Mouse (Mus musculus) CH12.LX (cell line): ENCODE measurements at regions not wholly inside any gene's neighbourhood (a gene's known extent, or its start where the extent isn't known, plus 50 kb on each side); places are given as distances from the start of the nearest gene placed in this dataset.

Source experiments
- DNase-seq: peaks from one replicate; pipeline ENCODE4 v3.0.0-alpha.2; 2013; ENCODE audit errors: extremely low read depth
- H3K27ac ChIP-seq: 2 replicates; pipeline ENCODE4 v1.5.1; 2012; ENCODE audit warnings: low read depth, mild to moderate bottlenecking, control low read depth, moderate library complexity; ENCODE audit not compliant: insufficient read depth
- H3K27me3 ChIP-seq: replicated peaks from 2 replicates; pipeline ENCODE3; 2012; ENCODE audit warnings: inconsistent platforms
- H3K36me3 ChIP-seq, 2 experiments: replicated peaks in 1 of 2; 2 replicates each; pipeline versions ENCODE3 to v1.6.1; 2012; ENCODE audit warnings: inconsistent platforms in 1 of 2, low read length in 1 of 2, mild to moderate bottlenecking in 1 of 2, mixed read lengths in 1 of 2, moderate library complexity in 1 of 2; ENCODE audit not compliant: control insufficient read depth in 1 of 2, insufficient read depth in 1 of 2
- H3K4me1 ChIP-seq, 2 experiments: 2 replicates each; pipeline ENCODE4 v1.6.1; 2012; ENCODE audit warnings: inconsistent platforms in 1 of 2, moderate library complexity in 1 of 2; ENCODE audit not compliant: insufficient read depth in 2 of 2, control insufficient read depth in 1 of 2
- H3K4me2 ChIP-seq: 2 replicates; pipeline ENCODE4 v1.6.1; 2012; ENCODE audit warnings: low read depth, mild to moderate bottlenecking, control low read depth; ENCODE audit not compliant: poor library complexity, insufficient read depth, severe bottlenecking
- H3K4me3 ChIP-seq, 3 experiments: fragments of 150-350 bp in 1 of 3; sonication (generic) in 1 of 3; replicated peaks in 1 of 3; 2 replicates each; pipeline versions ENCODE3 to v1.5.1; 2011 to 2012; ENCODE audit warnings: low read depth in 2 of 3, low read length in 2 of 3, mild to moderate bottlenecking in 2 of 3, moderate library complexity in 2 of 3, control low read depth in 1 of 3, improper control_type of control experiment in 1 of 3, inconsistent platforms in 1 of 3, mixed read lengths in 1 of 3; ENCODE audit not compliant: poor library complexity in 1 of 3
- H3K79me2 ChIP-seq: replicated peaks from 2 replicates; pipeline ENCODE4 v1.6.1; 2012; ENCODE audit warnings: mild to moderate bottlenecking, moderate library complexity; ENCODE audit not compliant: control insufficient read depth, poor library complexity, insufficient read depth, severe bottlenecking; ENCODE audit errors: extremely low read depth
- H3K9ac ChIP-seq: 2 replicates; pipeline ENCODE4 v1.6.1; 2012; ENCODE audit warnings: low read depth, mild to moderate bottlenecking, control low read depth, moderate library complexity; ENCODE audit not compliant: insufficient read depth
- H3K9me3 ChIP-seq: replicated peaks from 2 replicates; pipeline ENCODE3; 2012; ENCODE audit warnings: low read length, inconsistent platforms, mixed read lengths
- BHLHE40 ChIP-seq: IDR thresholded peaks from 2 replicates; pipeline ENCODE4 v1.6.1; 2011; ENCODE audit warnings: mild to moderate bottlenecking, low read depth, low read length, improper control_type of control experiment
- CHD1 ChIP-seq: IDR thresholded peaks from 2 replicates; pipeline ENCODE4 v1.6.1; 2012; ENCODE audit warnings: low read depth, low read length, improper control_type of control experiment, inconsistent platforms
- CHD2 ChIP-seq: IDR thresholded peaks from 2 replicates; pipeline ENCODE4 v1.6.1; 2011; ENCODE audit warnings: low read length, improper control_type of control experiment
- CTCF ChIP-seq, 2 experiments: IDR thresholded peaks in 1 of 2; conservative IDR thresholded peaks in 1 of 2; 2 replicates each; pipeline ENCODE4 v1.5.1; 2011 to 2012; ENCODE audit warnings: low read depth in 2 of 2, low read length in 2 of 2, improper control_type of control experiment in 1 of 2, inconsistent platforms in 1 of 2, mild to moderate bottlenecking in 1 of 2, moderate library complexity in 1 of 2
- EP300 ChIP-seq: IDR thresholded peaks from 2 replicates; pipeline ENCODE4 v1.6.1; 2011; ENCODE audit warnings: low read length, improper control_type of control experiment
- ETS1 ChIP-seq: conservative IDR thresholded peaks from 2 replicates; pipeline ENCODE4 v1.6.1; 2012; ENCODE audit warnings: low read depth, mild to moderate bottlenecking, inconsistent platforms, low read length, improper control_type of control experiment, moderate library complexity
- HCFC1 ChIP-seq: IDR thresholded peaks from 2 replicates; pipeline ENCODE4 v1.6.1; 2012; ENCODE audit warnings: low read depth, mild to moderate bottlenecking, inconsistent platforms, low read length, improper control_type of control experiment
- IRF4 ChIP-seq: IDR thresholded peaks from 2 replicates; pipeline ENCODE4 v1.6.1; 2014; ENCODE audit warnings: low read depth, mild to moderate bottlenecking, inconsistent platforms, low read length, improper control_type of control experiment
- JUND ChIP-seq: conservative IDR thresholded peaks from 2 replicates; pipeline ENCODE4 v1.6.1; 2011; ENCODE audit warnings: low read depth, low read length, improper control_type of control experiment
- MAFK ChIP-seq: IDR thresholded peaks from 2 replicates; pipeline ENCODE4 v1.6.1; 2011; ENCODE audit warnings: low read length, improper control_type of control experiment; ENCODE audit not compliant: insufficient replicate concordance
- MAX ChIP-seq: IDR thresholded peaks from 2 replicates; pipeline ENCODE4 v1.6.1; 2011; ENCODE audit warnings: low read length, improper control_type of control experiment
- MAZ ChIP-seq: IDR thresholded peaks from 2 replicates; pipeline ENCODE4 v1.6.1; 2012; ENCODE audit warnings: low read depth, mild to moderate bottlenecking, inconsistent platforms, low read length, improper control_type of control experiment, moderate library complexity
- MXI1 ChIP-seq: IDR thresholded peaks from 2 replicates; pipeline ENCODE4 v1.6.1; 2011; ENCODE audit warnings: mild to moderate bottlenecking, low read depth, low read length, improper control_type of control experiment
- PAX5 ChIP-seq: IDR thresholded peaks from 2 replicates; pipeline ENCODE4 v1.6.1; 2012; ENCODE audit warnings: low read length, inconsistent platforms, mixed read lengths
- RAD21 ChIP-seq: IDR thresholded peaks from 2 replicates; pipeline ENCODE4 v1.6.1; 2011; ENCODE audit warnings: low read depth, mild to moderate bottlenecking, low read length, improper control_type of control experiment, moderate library complexity
- RCOR1 ChIP-seq: conservative IDR thresholded peaks from 2 replicates; pipeline ENCODE4 v1.6.1; 2012; ENCODE audit warnings: low read depth, mild to moderate bottlenecking, inconsistent platforms, low read length, improper control_type of control experiment
- SMC3 ChIP-seq: IDR thresholded peaks from 2 replicates; pipeline ENCODE4 v1.6.1; 2011; ENCODE audit warnings: low read depth, low read length, improper control_type of control experiment
- TBP ChIP-seq: conservative IDR thresholded peaks from 2 replicates; pipeline ENCODE4 v1.6.1; 2011; ENCODE audit warnings: low read depth, low read length, improper control_type of control experiment
- USF1 ChIP-seq: IDR thresholded peaks from 2 replicates; pipeline ENCODE4 v1.6.1; 2014; ENCODE audit warnings: low read depth, mild to moderate bottlenecking, inconsistent platforms, low read length, improper control_type of control experiment
- ZKSCAN1 ChIP-seq: IDR thresholded peaks from 2 replicates; pipeline ENCODE4 v1.6.1; 2012; ENCODE audit warnings: low read depth, inconsistent platforms, low read length, improper control_type of control experiment, borderline replicate concordance
- ZNF384 ChIP-seq: IDR thresholded peaks from 2 replicates; pipeline ENCODE4 v1.6.1; 2012; ENCODE audit warnings: low read depth, low read length, improper control_type of control experiment, inconsistent platforms
- dilution Hi-C: fragments of 300-500 bp; cut with MboI; formaldehyde crosslinking; loops from 2 replicates; pipeline ENCODE4 v1.14.3; 2020; ENCODE audit warnings: low sequenced_read_pairs; ENCODE audit not compliant: extremely low pct_unique_long_range_greater_than_20kb, extremely low pct_ligation_motif_present
- in situ Hi-C: fragments of 300-500 bp; cut with MboI; formaldehyde crosslinking; loops from 3 replicates; pipeline ENCODE4 v1.14.3; 2019; ENCODE audit warnings: low sequenced_read_pairs, low pct_ligation_motif_present, low pct_unique_long_range_greater_than_20kb, mixed read lengths

- no peak for TF ChIP-seq ZKSCAN1
- TF ChIP-seq USF1 = no peak
Observed at GRCm38 (mm10) chr12:97957201-97957600, 302.1 kb downstream of the Galc start (continued).

- in situ Hi-C loops = no loop called here
- dilution Hi-C loops = no loop called here
Observed at GRCm38 (mm10) chr12:97953336-97953735, 305.9 kb downstream of the Galc start.

GRCm38 (mm10) chr12:97952204-97952603, 307.1 kb downstream of the Galc start:
- in situ Hi-C loops = no loop called here

More at GRCm38 (mm10) chr12:97953336-97953735, 305.9 kb downstream of the Galc start:
- Histone ChIP-seq H3K36me3 (no peaks in the 10 kb centered on the region), H3K9me3 (no peaks in the 10 kb centered on the region)
- TF ChIP-seq JUND (no peak), RCOR1 (no peak), ZNF384 (no peak), SMC3 (no peak), ETS1 (no peak), USF1 (no peak)
- TF ChIP-seq, all 38 proteins: peak for 0
- no peaks in the 10 kb centered on the region for H3K79me2 ChIP-seq
- H3K9ac ChIP-seq = no peak overlapping the region
- no peak overlapping the region for H3K4me2 ChIP-seq
- H3K27me3 ChIP-seq = peaks cover 2% of the 10 kb centered on the region
- no peak overlapping the region for H3K27ac ChIP-seq
- no peak for DNase-seq
- H3K4me3 ChIP-seq = no peak overlapping the region
- H3K4me1 ChIP-seq = no peaks in the 10 kb centered on the region

More at GRCm38 (mm10) chr12:97952204-97952603, 307.1 kb downstream of the Galc start:
- dilution Hi-C loops = no loop called here
- TF ChIP-seq HCFC1 = no peak
- no peak for TF ChIP-seq MAFK
- TF ChIP-seq IRF4 = no peak
- TF ChIP-seq PAX5 = no peak
- no peak for TF ChIP-seq EP300
- TF ChIP-seq ETS1 = no peak
- TF ChIP-seq CHD2 = no peak
- no peak for TF ChIP-seq MXI1
- no peak for TF ChIP-seq MAX
- no peak for TF ChIP-seq RAD21
- no peak for TF ChIP-seq CTCF (conservative IDR thresholded peaks at IDR 0.05 in 1 of 2, IDR thresholded peaks at IDR 0.05 in 1 of 2; ENCODE audit: low read depth in 2 of 2, low read length in 2 of 2)
- no peak for TF ChIP-seq CHD1
- TF ChIP-seq MAZ = no peak
- no peak for TF ChIP-seq RCOR1
- TF ChIP-seq BHLHE40 = no peak
- no peak for TF ChIP-seq TBP
- no peak for TF ChIP-seq ZNF384
- H3K79me2 ChIP-seq = no peaks in the 10 kb centered on the region
- H3K27ac ChIP-seq = no peak overlapping the region
- H3K27me3 ChIP-seq = peaks cover 2% of the 10 kb centered on the region
- H3K36me3 ChIP-seq = no peaks in the 10 kb centered on the region
- H3K4me3 ChIP-seq = no peak overlapping the region
- no peak overlapping the region for H3K9ac ChIP-seq
- H3K4me1 ChIP-seq = no peaks in the 10 kb centered on the region
- no peak overlapping the region for H3K4me2 ChIP-seq
- no peaks in the 10 kb centered on the region for H3K9me3 ChIP-seq
- DNase-seq = no peak
